Mouse (Mus musculus) midbrain, embryonic 14.5 days (tissue): ENCODE data around the gene Cdh13. TPM values are rescaled to one million over a fixed set of nuclear protein-coding genes. Genes with fewer than 3 reads are reported as not detected.

ENCODE experiments used
- ATAC-seq: fragments of 200-750 bp; cut with Nextera tagmentation; 2 replicates; pipeline ENCODE4 v1.8.0; 2017; ENCODE audit warnings: moderate number of reproducible peaks, moderate library complexity; ENCODE audit not compliant: low FRiP score, low TSS enrichment
- DNase-seq: peaks from one replicate; pipeline ENCODE4 v3.0.0-alpha.2; 2015
- H3K27ac ChIP-seq: fragments of 300-500 bp; sonication (generic); replicated peaks from 2 replicates; pipeline ENCODE4 v1.5.1; 2014; ENCODE audit warnings: mild to moderate bottlenecking, low read depth, low read length, moderate library complexity
- H3K27me3 ChIP-seq: fragments of 300-500 bp; sonication (generic); 2 replicates; pipeline ENCODE4 v1.6.1; 2014; ENCODE audit warnings: low read length, control low read depth, mixed read lengths; ENCODE audit not compliant: control insufficient read depth, insufficient read depth
- H3K36me3 ChIP-seq: fragments of 300-500 bp; sonication (generic); 2 replicates; pipeline ENCODE4 v1.6.1; 2014; ENCODE audit warnings: low read length, control low read depth; ENCODE audit not compliant: control insufficient read depth, insufficient read depth
- H3K4me1 ChIP-seq: fragments of 300-500 bp; sonication (generic); 2 replicates; pipeline ENCODE4 v1.6.1; 2014; ENCODE audit warnings: mild to moderate bottlenecking, antibody characterized with exemption, low read length, control low read depth; ENCODE audit not compliant: control insufficient read depth, insufficient read depth
- H3K4me2 ChIP-seq: fragments of 300-500 bp; sonication (generic); 2 replicates; pipeline ENCODE4 v1.6.1; 2014; ENCODE audit warnings: mild to moderate bottlenecking, low read length, moderate library complexity
- H3K4me3 ChIP-seq: fragments of 300-500 bp; sonication (generic); replicated peaks from 2 replicates; pipeline ENCODE4 v1.5.1; 2014; ENCODE audit warnings: low read depth, low read length
- H3K9ac ChIP-seq: fragments of 300-500 bp; sonication (generic); replicated peaks from 2 replicates; pipeline ENCODE4 v1.6.1; 2014; ENCODE audit warnings: mild to moderate bottlenecking, low read length, moderate library complexity
- H3K9me3 ChIP-seq: fragments of 300-500 bp; sonication (generic); 2 replicates; pipeline ENCODE4 v1.6.1; 2016; ENCODE audit warnings: low read length, control low read depth, mixed read lengths; ENCODE audit not compliant: control insufficient read depth
- WGBS: fragments of 180-500 bp; shearing (Covaris S2); extraction: QIAGEN DNeasy Blood & Tissue Kit; methylation state at CpG from one replicate; pipeline ENCODE4 v1.1.7; 2014; 5-methylcytosine and 5-hydroxymethylcytosine counted together
- polyA plus RNA-seq: library from polyadenylated mRNA; unstranded; fragments of >200 nt; fragmentation: Nextera tagmentation; extraction: Ambion mirVana; gene quantifications from 2 replicates; pipeline ENCODE4 v1.2.1, GENCODE M21; 2014

Gene Cdh13
- polyA plus RNA-seq, 1 experiment from 2014 or later: 143 TPM

- no peaks in the 10 kb centered on the region for H3K36me3 ChIP-seq
- H3K27me3 ChIP-seq: no peaks in the 10 kb centered on the region
- no peak overlapping the region for H3K4me3 ChIP-seq
- no peak overlapping the region for H3K4me2 ChIP-seq
- H3K27ac ChIP-seq: no peak overlapping the region
- no peaks in the 10 kb centered on the region for H3K9me3 ChIP-seq
- ATAC-seq (no peak), DNase-seq (no peak)
- no peaks in the 10 kb centered on the region for H3K4me1 ChIP-seq
- WGBS: 92% methylated on average over 3 of the region's 3 CpGs
- no peak overlapping the region for H3K9ac ChIP-seq
Observed at GRCm38 (mm10) chr8:119034037-119034436, 750.5 kb downstream of the Cdh13 start.

GRCm38 (mm10) chr8:119035126-119035525 is 751.6 kb downstream of the Cdh13 start:
- ATAC-seq (no peak), DNase-seq (no peak)
- Histone ChIP-seq H3K4me3 (no peak overlapping the region), H3K4me2 (no peak overlapping the region), H3K4me1 (no peaks in the 10 kb centered on the region), H3K9me3 (no peaks in the 10 kb centered on the region), H3K27ac (no peak overlapping the region), H3K27me3 (no peaks in the 10 kb centered on the region), H3K9ac (no peak overlapping the region), H3K36me3 (no peaks in the 10 kb centered on the region)
- 88% methylated on average over 7 of the region's 7 CpGs for WGBS

GRCm38 (mm10) chr8:119037571-119037970 is 754.0 kb downstream of the Cdh13 start:
- 85% methylated on average over 11 of the region's 11 CpGs for WGBS

GRCm38 (mm10) chr8:119039358-119039757 is 755.8 kb downstream of the Cdh13 start:
- ATAC-seq (no peak), DNase-seq (no peak)
- Histone ChIP-seq H3K27me3 (no peaks in the 10 kb centered on the region), H3K4me3 (no peak overlapping the region), H3K36me3 (no peaks in the 10 kb centered on the region), H3K9ac (no peak overlapping the region), H3K4me1 (no peaks in the 10 kb centered on the region), H3K27ac (no peak overlapping the region), H3K4me2 (no peak overlapping the region), H3K9me3 (no peaks in the 10 kb centered on the region)
- WGBS: 80% methylated on average over 2 of the region's 2 CpGs

More at GRCm38 (mm10) chr8:119037571-119037970, 754.0 kb downstream of the Cdh13 start:
- no peak overlapping the region for H3K4me3 ChIP-seq
- H3K27me3 ChIP-seq: no peaks in the 10 kb centered on the region
- no peak overlapping the region for H3K27ac ChIP-seq
- H3K4me1 ChIP-seq: no peaks in the 10 kb centered on the region
- H3K36me3 ChIP-seq: no peaks in the 10 kb centered on the region
- ATAC-seq: no peak
- H3K9ac ChIP-seq: no peak overlapping the region
- DNase-seq: no peak
- no peak overlapping the region for H3K4me2 ChIP-seq
- H3K9me3 ChIP-seq: no peaks in the 10 kb centered on the region

- Histone ChIP-seq H3K27me3 (no peaks in the 10 kb centered on the region), H3K9ac (no peak overlapping the region), H3K9me3 (no peaks in the 10 kb centered on the region), H3K4me3 (no peak overlapping the region), H3K36me3 (no peaks in the 10 kb centered on the region), H3K4me2 (no peak overlapping the region), H3K4me1 (0 out of 2 replicates have a peak, but pooled peaks cover 6% of the 10 kb centered on the region), H3K27ac (no peak overlapping the region)
- 76% methylated on average over 5 of the region's 5 CpGs for WGBS
- ATAC-seq (no peak), DNase-seq (no peak)
Observed at GRCm38 (mm10) chr8:119057876-119058275, 774.3 kb downstream of the Cdh13 start.

GRCm38 (mm10) chr8:119061671-119062070 is 778.1 kb downstream of the Cdh13 start:
- ATAC-seq (no peak), DNase-seq (peak; percentile 78)
- H3K4me1 ChIP-seq: 0 out of 2 replicates have a peak, but pooled peaks cover 6% of the 10 kb centered on the region
- H3K27ac ChIP-seq: 0 out of 2 replicates have a peak overlapping the region, but pooled peaks have one; percentile 20
- no peak overlapping the region for H3K9ac ChIP-seq
- 36% methylated on average over 12 of the region's 12 CpGs for WGBS
- no peaks in the 10 kb centered on the region for H3K27me3 ChIP-seq
- H3K4me3 ChIP-seq: no peak overlapping the region
- H3K9me3 ChIP-seq: no peaks in the 10 kb centered on the region
- no peaks in the 10 kb centered on the region for H3K36me3 ChIP-seq
- H3K4me2 ChIP-seq: peak overlapping the region; percentile 8; the same call in 1 of the 2 replicates

GRCm38 (mm10) chr8:119064523-119064922 is 781.0 kb downstream of the Cdh13 start:
- Histone ChIP-seq H3K27ac (no peak overlapping the region), H3K4me1 (0 out of 2 replicates have a peak, but pooled peaks cover 6% of the 10 kb centered on the region), H3K36me3 (no peaks in the 10 kb centered on the region), H3K9ac (no peak overlapping the region), H3K9me3 (no peaks in the 10 kb centered on the region), H3K27me3 (no peaks in the 10 kb centered on the region), H3K4me2 (no peak overlapping the region), H3K4me3 (no peak overlapping the region)
- DNase-seq (peak; percentile 78), ATAC-seq (no peak)
- WGBS: 22% methylated on average over 11 of the region's 11 CpGs

GRCm38 (mm10) chr8:119072291-119072690 is 788.8 kb downstream of the Cdh13 start:
- no peak overlapping the region for H3K4me2 ChIP-seq
- H3K9ac ChIP-seq: no peak overlapping the region
- no peaks in the 10 kb centered on the region for H3K4me1 ChIP-seq
- 81% methylated on average over 6 of the region's 6 CpGs for WGBS
- H3K4me3 ChIP-seq: no peak overlapping the region
- DNase-seq: no peak
- no peak overlapping the region for H3K27ac ChIP-seq
- no peak for ATAC-seq
- no peaks in the 10 kb centered on the region for H3K27me3 ChIP-seq
- no peaks in the 10 kb centered on the region for H3K9me3 ChIP-seq
- no peaks in the 10 kb centered on the region for H3K36me3 ChIP-seq

- no peaks in the 10 kb centered on the region for H3K27me3 ChIP-seq
- DNase-seq (peak; percentile 38), ATAC-seq (no peak)
- no peak overlapping the region for H3K9ac ChIP-seq
- H3K4me2 ChIP-seq: no peak overlapping the region
- WGBS: 68% methylated on average over 8 of the region's 8 CpGs
- no peaks in the 10 kb centered on the region for H3K36me3 ChIP-seq
- H3K4me3 ChIP-seq: no peak overlapping the region
- no peaks in the 10 kb centered on the region for H3K9me3 ChIP-seq
- 0 out of 2 replicates have a peak overlapping the region, but pooled peaks have one; percentile 41 for H3K27ac ChIP-seq
- H3K4me1 ChIP-seq: no peaks in the 10 kb centered on the region
Observed at GRCm38 (mm10) chr8:119085022-119085421, 801.5 kb downstream of the Cdh13 start.
